Mouse (Mus musculus): ENCODE measurements around the gene Gnl2. TPM values are rescaled to one million over a fixed set of nuclear protein-coding genes. Genes with fewer than 3 reads are reported as not detected.

The Gnl2 gene
- polyA plus RNA-seq, 1 experiment from 2014 or later: 78.3 TPM

- H3K36me3 ChIP-seq: no peaks in the 10 kb centered on the region
- H3K9me3 ChIP-seq: no peaks in the 10 kb centered on the region
- H3K4me1 ChIP-seq: peaks cover 51% of the 10 kb centered on the region
- H3K4me2 ChIP-seq: peak within 1 kb of the TSS; percentile 82
- no peak within 1 kb of the TSS for H3K27ac ChIP-seq
- peak within 1 kb of the TSS; percentile 38 for H3K9ac ChIP-seq
- 1% methylated on average over 60 of the region's 62 CpGs for WGBS
- H3K4me3 ChIP-seq: peak within 1 kb of the TSS; percentile 49
- H3K27me3 ChIP-seq: peaks cover 79% of the 10 kb centered on the region
- peak; percentile 36 for ATAC-seq (ENCODE audit: borderline replicate concordance, extremely low read depth, low FRiP score, low TSS enrichment)
Observed at GRCm38 (mm10) chr4:124985671-124986602, 30.4 kb upstream of the Gnl2 start, which contains the start of gene Rspo1. Gene Rspo1, plus strand, starts transcription at chr4:124986430.

GRCm38 (mm10) chr4:124986739-124987710 is 29.4 kb upstream of the Gnl2 start:
- 2% methylated on average over 51 of the region's 51 CpGs for WGBS
- no peaks in the 10 kb centered on the region for H3K36me3 ChIP-seq
- peaks cover 51% of the 10 kb centered on the region for H3K4me1 ChIP-seq
- peaks cover 84% of the 10 kb centered on the region for H3K27me3 ChIP-seq
- H3K9ac ChIP-seq: peak overlapping the region; percentile 38
- H3K4me2 ChIP-seq: peak overlapping the region; percentile 82
- 0 out of 2 replicates have a peak, but pooled peaks have one; percentile 1 for ATAC-seq (ENCODE audit: borderline replicate concordance, extremely low read depth, low FRiP score, low TSS enrichment)
- peak overlapping the region; percentile 49 for H3K4me3 ChIP-seq
- H3K9me3 ChIP-seq: no peaks in the 10 kb centered on the region
- no peak overlapping the region for H3K27ac ChIP-seq

GRCm38 (mm10) chr4:124987711-124988097 is 28.7 kb upstream of the Gnl2 start:
- 13% methylated on average over 10 of the region's 10 CpGs for WGBS
- Histone ChIP-seq H3K27ac (no peak overlapping the region), H3K4me2 (peak overlapping the region; percentile 82), H3K27me3 (peaks cover 84% of the 10 kb centered on the region), H3K9me3 (no peaks in the 10 kb centered on the region), H3K4me3 (peak overlapping the region; percentile 13; the same call in 1 of the 2 replicates), H3K9ac (no peak overlapping the region), H3K4me1 (peaks cover 51% of the 10 kb centered on the region), H3K36me3 (no peaks in the 10 kb centered on the region)
- no peak for ATAC-seq (ENCODE audit: borderline replicate concordance, extremely low read depth, low FRiP score, low TSS enrichment)

DNA sequence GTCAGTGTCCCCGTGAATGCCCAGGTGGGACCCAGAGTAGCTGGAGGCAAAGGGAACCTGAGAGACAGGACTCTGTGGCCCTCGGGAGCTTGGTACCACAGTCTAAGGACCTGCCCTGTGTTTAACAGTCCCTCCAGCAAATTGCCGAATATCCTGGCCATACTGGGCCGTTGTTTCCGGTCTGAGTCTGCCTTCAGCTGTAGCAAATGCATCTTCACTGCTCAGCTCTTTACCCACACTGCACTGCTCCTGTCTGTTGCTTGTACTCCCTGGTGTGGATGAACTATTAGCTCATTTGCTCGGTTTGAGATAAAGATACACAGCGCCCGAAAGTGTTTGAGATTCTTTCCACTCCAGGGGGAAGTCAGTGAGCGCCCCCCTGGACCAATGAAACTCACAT is 28.0 kb upstream of the Gnl2 start:
- no peak overlapping the region for H3K4me3 ChIP-seq
- no peak overlapping the region for H3K4me2 ChIP-seq
- no peak overlapping the region for H3K27ac ChIP-seq
- H3K9me3 ChIP-seq: no peaks in the 10 kb centered on the region
- no peak for ATAC-seq (ENCODE audit: borderline replicate concordance, extremely low read depth, low FRiP score, low TSS enrichment)
- WGBS: 13% methylated on average over 9 of the region's 9 CpGs
- no peak overlapping the region for H3K9ac ChIP-seq
- peaks cover 79% of the 10 kb centered on the region for H3K27me3 ChIP-seq
- peaks cover 51% of the 10 kb centered on the region for H3K4me1 ChIP-seq
- H3K36me3 ChIP-seq: no peaks in the 10 kb centered on the region

DNA sequence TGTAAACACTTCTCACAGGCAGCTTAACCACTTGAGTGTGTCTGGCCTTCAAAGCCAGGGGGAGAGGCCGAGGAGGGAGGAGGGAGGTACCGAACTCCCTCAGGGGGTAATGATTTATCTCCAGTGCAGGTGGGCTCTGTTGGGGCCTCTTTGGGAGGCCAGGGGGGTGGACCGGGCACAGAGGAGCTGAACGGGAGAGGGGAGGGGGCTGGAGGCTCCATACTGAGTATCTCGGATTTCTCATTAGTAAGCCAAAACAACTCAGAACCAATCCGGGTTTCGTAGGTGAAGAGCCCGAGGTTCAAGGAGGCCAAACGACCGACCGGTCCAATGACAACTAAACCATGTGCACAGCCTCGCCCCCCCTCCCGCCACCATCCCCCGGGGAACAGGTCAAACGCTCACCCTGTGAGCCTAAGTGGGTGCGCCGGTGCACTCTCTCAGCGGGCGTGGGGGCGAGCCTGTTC is 26.6 kb upstream of the Gnl2 start:
- Histone ChIP-seq H3K27ac (no peak overlapping the region), H3K4me2 (peak overlapping the region; percentile 45), H3K4me3 (no peak overlapping the region), H3K9me3 (no peaks in the 10 kb centered on the region), H3K36me3 (no peaks in the 10 kb centered on the region), H3K27me3 (peaks cover 64% of the 10 kb centered on the region), H3K4me1 (peaks cover 51% of the 10 kb centered on the region), H3K9ac (0 out of 2 replicates have a peak overlapping the region, but pooled peaks have one; percentile 3)
- WGBS: 6% methylated on average over 20 of the region's 20 CpGs
- no peak for ATAC-seq (ENCODE audit: borderline replicate concordance, extremely low read depth, low FRiP score, low TSS enrichment)

DNA sequence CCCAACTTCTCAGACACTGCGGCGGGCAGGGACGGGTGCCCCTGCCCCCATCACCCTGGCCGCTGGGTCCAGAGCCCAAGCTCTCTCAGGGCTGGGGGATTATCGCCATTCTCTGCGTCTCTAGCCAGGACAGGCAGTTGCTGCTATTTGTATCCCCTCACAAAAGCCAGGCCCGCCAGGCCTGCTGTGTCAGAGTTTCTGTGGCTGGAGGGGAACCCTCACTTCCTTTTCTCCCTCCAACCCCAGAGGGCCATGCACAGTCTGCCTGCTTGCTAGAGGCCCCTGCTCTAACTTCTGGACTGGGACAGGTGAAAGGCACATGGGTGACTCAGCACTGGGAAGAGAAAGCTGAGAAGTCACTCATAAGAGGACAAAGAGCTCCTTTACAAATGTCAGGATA is 26.1 kb upstream of the Gnl2 start:
- no peaks in the 10 kb centered on the region for H3K9me3 ChIP-seq
- H3K4me1 ChIP-seq: peaks cover 49% of the 10 kb centered on the region
- H3K9ac ChIP-seq: peak overlapping the region; percentile 3; the same call in 1 of the 2 replicates
- no peak overlapping the region for H3K27ac ChIP-seq
- no peak overlapping the region for H3K4me3 ChIP-seq
- H3K27me3 ChIP-seq: peaks cover 59% of the 10 kb centered on the region
- no peaks in the 10 kb centered on the region for H3K36me3 ChIP-seq
- peak overlapping the region; percentile 45 for H3K4me2 ChIP-seq
- no peak for ATAC-seq (ENCODE audit: borderline replicate concordance, extremely low read depth, low FRiP score, low TSS enrichment)
- 3% methylated on average over 7 of the region's 7 CpGs for WGBS

GRCm38 (mm10) chr4:124997479-124998147 is 18.8 kb upstream of the Gnl2 start:
- H3K27me3 ChIP-seq: no peaks in the 10 kb centered on the region
- ATAC-seq (ENCODE audit: borderline replicate concordance, extremely low read depth, low FRiP score, low TSS enrichment): no peak

DNA sequence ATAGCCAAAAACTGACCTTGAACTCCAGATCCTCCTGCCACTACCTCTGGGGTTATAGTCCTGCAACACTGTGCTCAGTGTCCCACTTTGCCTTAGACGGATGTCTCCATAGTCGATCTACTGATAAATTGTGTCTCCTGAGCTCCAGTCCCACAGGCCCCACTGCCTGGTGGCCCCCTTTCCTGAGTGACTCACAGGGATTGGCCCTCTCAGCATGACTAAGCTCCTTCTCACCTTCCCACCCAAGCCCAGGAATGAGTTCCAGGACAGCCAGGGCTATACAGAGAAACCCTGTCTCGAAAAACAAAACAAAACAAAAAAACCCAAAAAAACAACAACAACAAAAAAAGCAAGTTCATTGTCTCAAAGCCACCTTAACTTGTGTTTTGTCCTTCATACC is 16.8 kb upstream of the Gnl2 start:
- Histone ChIP-seq H3K27ac (no peak overlapping the region), H3K36me3 (no peaks in the 10 kb centered on the region)
- no peak for ATAC-seq (ENCODE audit: borderline replicate concordance, extremely low read depth, low FRiP score, low TSS enrichment)

More at GRCm38 (mm10) chr4:124997479-124998147, 18.8 kb upstream of the Gnl2 start:
- Histone ChIP-seq H3K36me3 (no peaks in the 10 kb centered on the region), H3K27ac (no peak overlapping the region), H3K9ac (no peak overlapping the region), H3K4me2 (no peak overlapping the region), H3K9me3 (no peaks in the 10 kb centered on the region), H3K4me1 (no peaks in the 10 kb centered on the region), H3K4me3 (no peak overlapping the region)
- WGBS: 72% methylated on average over 10 of the region's 10 CpGs

GRCm38 (mm10) chr4:125002978-125003377 is 13.4 kb upstream of the Gnl2 start:
- H3K9me3 ChIP-seq: no peaks in the 10 kb centered on the region
- H3K4me2 ChIP-seq: no peak overlapping the region
- no peak overlapping the region for H3K9ac ChIP-seq
- no peak for ATAC-seq (ENCODE audit: borderline replicate concordance, extremely low read depth, low FRiP score, low TSS enrichment)
- no peak overlapping the region for H3K4me3 ChIP-seq
- H3K27me3 ChIP-seq: peaks cover 11% of the 10 kb centered on the region; the same call in 1 of the 2 replicates
- H3K4me1 ChIP-seq: no peaks in the 10 kb centered on the region
- 41% methylated on average over 8 of the region's 8 CpGs for WGBS
- no peak overlapping the region for H3K27ac ChIP-seq
- no peaks in the 10 kb centered on the region for H3K36me3 ChIP-seq

More for the DNA sequence above, 16.8 kb upstream of the Gnl2 start:
- Histone ChIP-seq H3K27me3 (no peaks in the 10 kb centered on the region), H3K4me2 (no peak overlapping the region), H3K4me3 (no peak overlapping the region), H3K9ac (no peak overlapping the region), H3K9me3 (no peaks in the 10 kb centered on the region), H3K4me1 (no peaks in the 10 kb centered on the region)
- WGBS: 80% methylated on average over 3 of the region's 3 CpGs

DNA sequence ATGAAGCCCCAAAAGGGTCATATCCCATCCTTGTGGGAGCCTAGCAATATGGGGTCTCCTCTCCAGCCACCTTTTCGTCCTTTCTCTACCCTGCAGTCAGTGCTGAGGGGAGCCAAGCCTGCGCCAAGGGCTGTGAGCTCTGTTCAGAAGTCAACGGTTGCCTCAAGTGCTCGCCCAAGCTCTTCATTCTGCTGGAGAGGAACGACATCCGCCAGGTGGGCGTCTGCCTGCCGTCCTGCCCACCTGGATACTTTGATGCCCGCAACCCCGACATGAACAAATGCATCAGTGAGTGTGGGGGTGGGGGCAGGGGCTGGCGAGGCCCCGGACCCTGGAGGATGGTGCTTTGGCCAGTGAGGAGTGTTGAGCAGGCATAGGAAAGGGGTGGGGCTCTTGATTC is 11.5 kb upstream of the Gnl2 start:
- Histone ChIP-seq H3K4me1 (no peaks in the 10 kb centered on the region), H3K9me3 (no peaks in the 10 kb centered on the region), H3K36me3 (no peaks in the 10 kb centered on the region), H3K4me2 (no peak overlapping the region), H3K9ac (no peak overlapping the region), H3K27me3 (peaks cover 11% of the 10 kb centered on the region; the same call in 1 of the 2 replicates), H3K27ac (no peak overlapping the region), H3K4me3 (no peak overlapping the region)
- ATAC-seq (ENCODE audit: borderline replicate concordance, extremely low read depth, low FRiP score, low TSS enrichment): no peak
- WGBS: 39% methylated on average over 12 of the region's 12 CpGs

DNA sequence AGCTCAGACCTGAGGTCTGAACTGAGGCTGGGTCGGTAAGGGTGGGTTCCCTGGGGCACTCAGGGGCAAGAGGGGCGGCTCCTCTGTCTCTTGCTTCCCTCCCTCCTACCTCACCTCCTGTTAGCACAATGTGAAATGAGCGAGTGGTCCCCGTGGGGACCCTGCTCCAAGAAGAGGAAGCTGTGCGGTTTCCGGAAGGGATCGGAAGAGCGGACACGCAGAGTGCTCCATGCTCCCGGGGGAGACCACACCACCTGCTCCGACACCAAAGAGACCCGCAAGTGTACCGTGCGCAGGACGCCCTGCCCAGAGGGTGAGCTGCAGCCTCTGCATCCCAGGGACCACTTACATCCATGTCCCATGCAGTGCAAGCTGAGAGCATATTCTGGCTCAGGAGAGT is 8.9 kb upstream of the Gnl2 start:
- H3K9ac ChIP-seq: no peak overlapping the region
- no peak overlapping the region for H3K4me2 ChIP-seq
- H3K4me1 ChIP-seq: no peaks in the 10 kb centered on the region
- 61% methylated on average over 15 of the region's 15 CpGs for WGBS
- H3K27ac ChIP-seq: no peak overlapping the region
- no peaks in the 10 kb centered on the region for H3K36me3 ChIP-seq
- H3K9me3 ChIP-seq: no peaks in the 10 kb centered on the region
- ATAC-seq (ENCODE audit: borderline replicate concordance, extremely low read depth, low FRiP score, low TSS enrichment): no peak
- H3K4me3 ChIP-seq: no peak overlapping the region
- peaks cover 11% of the 10 kb centered on the region; the same call in 1 of the 2 replicates for H3K27me3 ChIP-seq

All from lung, embryonic 15.5 days (tissue).